Mouse (Mus musculus) frontal cortex, adult (tissue): ENCODE data around the gene Dhx15.
A peak's percentile ranks its signal among the peaks of the same experiment; 100 is the strongest.

Source experiments
- ATAC-seq: cut with Nextera tagmentation; 2 replicates; pipeline ENCODE4 v1.9.2; 2017; ENCODE audit warnings: mild to moderate bottlenecking, moderate library complexity, mixed read lengths; ENCODE audit not compliant: low TSS enrichment

Gene Dhx15

GRCm38 (mm10) chr5:52145684-52146083 lies 44.6 kb downstream of the Dhx15 start:
- no peak for ATAC-seq

GRCm38 (mm10) chr5:52141936-52142335 lies 48.4 kb downstream of the Dhx15 start:
- ATAC-seq = no peak

GRCm38 (mm10) chr5:52138819-52139218 lies 51.5 kb downstream of the Dhx15 start:
- no peak for ATAC-seq

DNA sequence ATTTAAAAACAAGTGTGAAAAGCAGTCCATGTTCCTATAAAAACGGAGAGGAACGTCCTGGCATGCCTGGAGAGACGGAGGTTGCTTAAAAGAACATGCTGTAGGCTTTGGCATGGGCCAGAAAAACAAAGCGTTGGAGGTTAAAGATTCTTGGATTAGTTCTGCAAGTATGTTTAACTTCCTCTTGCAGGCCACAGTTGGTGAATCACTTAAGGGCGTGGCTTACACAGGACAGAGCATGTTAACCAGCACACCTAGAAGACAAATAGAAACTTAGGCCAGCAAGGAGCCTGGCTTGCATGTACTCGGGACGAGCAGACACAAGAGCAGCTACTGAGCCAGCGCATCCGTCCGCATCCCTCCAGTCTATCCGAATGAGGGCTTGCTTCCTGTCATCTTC lies 52.2 kb downstream of the Dhx15 start:
- peak; percentile 25; the same call in 1 of the 2 replicates for ATAC-seq

- ATAC-seq = peak; percentile 45; the same call in 1 of the 2 replicates
Observed at GRCm38 (mm10) chr5:52135460-52136141, 54.7 kb downstream of the Dhx15 start.

DNA sequence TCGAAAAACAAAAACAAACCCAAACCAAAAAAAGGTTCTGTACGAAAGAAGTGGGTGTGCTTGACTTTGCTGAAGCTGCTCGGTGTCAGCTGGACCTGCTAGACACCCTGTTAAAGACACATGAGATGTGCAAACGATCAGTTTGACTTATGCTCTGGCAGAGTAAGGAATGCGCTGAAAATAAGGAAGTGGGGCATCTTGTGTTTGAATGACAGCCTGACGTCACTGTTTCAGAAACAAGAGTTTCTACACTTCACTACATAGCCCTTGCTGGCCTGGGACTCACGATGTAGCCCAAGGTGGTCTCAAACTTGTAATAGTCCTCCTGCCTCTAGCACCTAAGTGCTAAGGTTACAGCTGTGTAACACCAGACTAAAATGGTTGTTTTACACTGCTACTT lies 57.5 kb downstream of the Dhx15 start:
- no peak for ATAC-seq

DNA sequence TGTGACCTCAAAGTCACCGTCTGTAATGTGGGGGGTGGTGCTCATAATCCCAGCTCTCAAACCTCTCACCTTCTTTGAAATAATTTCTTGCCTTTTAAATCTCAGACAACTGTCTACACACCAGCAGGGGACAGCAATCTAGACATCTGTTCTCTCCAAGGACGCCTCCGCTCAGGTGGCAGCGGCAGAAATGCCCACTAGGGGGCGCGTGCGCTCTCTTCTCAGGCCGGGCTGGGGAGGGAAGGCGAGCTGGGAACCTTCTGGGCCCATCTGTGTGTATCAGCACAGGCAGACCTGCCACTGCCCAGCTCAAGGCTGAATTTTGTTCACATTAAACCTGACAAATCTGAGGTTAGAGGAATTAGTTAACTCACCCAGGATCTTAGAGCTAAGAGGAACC lies 58.2 kb downstream of the Dhx15 start:
- peak; percentile 55 for ATAC-seq

DNA sequence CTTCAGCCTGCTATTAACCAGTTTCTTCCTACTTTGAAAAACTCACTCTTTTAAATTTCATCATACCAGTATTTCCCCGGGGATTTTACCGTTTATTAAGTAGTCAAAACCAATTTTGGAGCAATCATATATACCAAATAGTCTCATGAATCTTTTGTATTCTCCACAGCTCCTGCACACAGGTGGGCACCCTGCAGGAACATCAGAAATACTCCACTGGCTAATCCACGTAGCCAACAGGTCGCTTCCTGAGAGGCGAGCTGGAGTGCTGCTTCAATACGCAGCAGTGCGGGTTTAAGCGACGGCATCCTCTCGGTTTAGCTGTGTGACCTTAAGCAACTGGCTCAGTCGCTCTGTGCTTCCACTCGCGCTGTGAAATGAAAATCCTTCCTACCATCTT lies 58.9 kb downstream of the Dhx15 start:
- no peak for ATAC-seq

DNA sequence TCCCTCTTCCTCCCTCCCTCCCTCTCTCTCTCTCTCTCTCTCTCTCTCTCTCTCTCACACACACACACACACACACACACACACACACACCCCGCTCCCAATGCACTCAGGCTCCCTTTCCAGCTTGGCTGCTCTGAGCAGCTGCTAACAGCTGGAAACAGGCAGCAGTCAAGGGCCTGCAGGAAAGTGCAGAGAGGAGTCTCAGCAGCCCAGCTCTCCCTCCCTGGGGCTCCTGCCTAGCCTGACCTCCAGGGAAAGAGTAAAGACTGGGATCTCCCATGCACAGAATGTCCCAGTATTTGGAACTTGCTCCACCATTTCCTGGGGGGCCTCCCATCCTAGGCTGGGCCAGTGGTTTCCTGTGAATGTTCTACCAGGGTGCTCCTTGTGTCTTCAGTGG lies 59.8 kb downstream of the Dhx15 start:
- no peak for ATAC-seq

DNA sequence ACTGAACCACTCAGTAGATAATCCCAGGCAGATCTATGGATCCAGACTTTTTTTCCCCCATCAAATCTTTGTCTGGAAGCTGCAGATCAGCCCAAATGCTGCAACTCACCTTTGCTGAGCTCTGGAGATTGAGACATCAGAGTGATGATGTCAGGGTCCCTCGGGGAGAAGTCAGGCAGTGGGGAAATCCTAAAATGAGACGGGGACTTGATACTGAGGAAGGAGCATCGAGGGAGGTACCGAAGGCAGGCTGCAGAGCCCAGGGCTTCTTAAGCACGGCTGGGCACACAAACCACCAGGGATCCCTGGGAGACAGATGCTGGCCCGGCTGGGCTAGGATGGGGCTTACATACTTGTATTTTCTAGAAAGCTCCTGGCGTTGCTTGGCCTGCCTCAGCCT lies 64.1 kb downstream of the Dhx15 start:
- ATAC-seq = no peak

- ATAC-seq = no peak
Observed at GRCm38 (mm10) chr5:52125854-52126253, 64.5 kb downstream of the Dhx15 start.

- no peak for ATAC-seq
Observed at GRCm38 (mm10) chr5:52122146-52122545, 68.2 kb downstream of the Dhx15 start.

DNA sequence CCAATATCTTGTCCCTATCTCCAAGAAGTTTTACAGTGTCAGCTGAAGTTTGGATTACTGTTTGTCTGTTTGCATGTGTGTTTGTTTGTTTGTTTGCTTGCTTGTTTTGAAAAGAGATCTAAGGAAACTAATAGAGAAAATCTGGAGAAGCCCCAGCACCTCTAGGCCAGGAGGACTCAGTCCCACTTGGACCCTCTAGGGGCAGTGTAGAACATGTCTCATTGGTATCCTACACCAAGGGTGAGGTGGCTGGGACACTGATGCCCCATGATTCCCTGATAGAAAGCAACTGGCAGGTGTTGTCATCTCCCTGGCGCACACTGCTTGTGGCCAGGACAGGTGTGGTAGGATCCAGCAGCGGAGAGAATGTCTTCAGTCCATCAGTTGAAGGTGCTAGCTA lies 70.5 kb downstream of the Dhx15 start:
- ATAC-seq = no peak

DNA sequence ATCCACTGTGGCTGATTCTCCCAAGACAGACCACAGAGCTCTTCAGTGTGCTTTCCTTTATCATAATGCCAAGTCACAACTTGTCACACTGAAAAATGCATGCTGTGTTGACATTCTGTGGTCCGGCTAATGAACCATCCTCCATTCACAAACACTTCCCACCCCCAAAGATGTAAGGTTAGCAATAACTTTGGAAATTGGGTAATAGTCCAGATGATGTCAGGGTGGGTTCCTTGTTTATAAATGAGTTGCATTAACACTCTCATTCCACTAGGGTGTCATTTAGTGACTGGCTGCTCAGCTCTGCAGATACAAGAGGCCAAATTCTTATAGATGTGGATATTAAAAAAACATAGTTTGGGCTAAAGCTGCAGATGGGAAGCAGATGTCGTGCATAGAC lies 71.1 kb downstream of the Dhx15 start:
- ATAC-seq = no peak

DNA sequence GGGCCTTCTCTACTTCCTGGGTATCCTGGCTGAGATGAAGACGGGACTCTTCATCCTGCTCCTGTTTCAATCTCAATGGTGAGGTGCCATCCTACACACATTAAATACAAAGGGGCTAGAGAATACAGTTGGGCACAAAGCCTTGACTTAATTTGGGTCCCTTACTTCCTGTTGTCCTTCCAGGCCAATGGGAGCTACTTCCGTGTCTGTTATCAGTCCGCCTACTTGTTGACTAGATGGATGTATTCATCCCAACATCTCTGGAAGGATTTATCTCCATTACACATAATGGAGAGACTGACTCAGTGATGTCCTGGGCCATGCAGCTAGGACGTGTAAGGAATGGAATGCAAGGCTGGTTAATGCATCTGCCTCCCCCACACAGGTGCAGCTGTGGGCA lies 72.5 kb downstream of the Dhx15 start:
- no peak for ATAC-seq

DNA sequence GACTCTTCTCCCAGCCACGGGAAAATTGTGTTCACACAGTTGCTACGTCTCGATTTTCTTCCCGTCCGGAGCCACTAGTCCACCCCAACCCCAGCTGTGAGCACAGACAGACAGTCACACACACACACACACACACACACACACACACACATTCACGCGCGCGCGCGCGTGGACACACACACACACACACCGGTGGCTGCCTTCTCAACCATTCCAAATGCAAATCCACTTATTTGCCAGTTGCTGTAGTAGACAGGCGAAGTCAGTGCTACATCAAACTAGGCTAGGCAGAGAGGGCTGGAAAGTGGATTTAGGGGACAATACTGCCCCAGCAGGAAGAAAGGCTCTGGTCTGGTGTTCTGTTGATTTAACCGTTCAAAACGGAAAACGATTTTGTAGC lies 73.9 kb downstream of the Dhx15 start:
- peak; percentile 21 for ATAC-seq

DNA sequence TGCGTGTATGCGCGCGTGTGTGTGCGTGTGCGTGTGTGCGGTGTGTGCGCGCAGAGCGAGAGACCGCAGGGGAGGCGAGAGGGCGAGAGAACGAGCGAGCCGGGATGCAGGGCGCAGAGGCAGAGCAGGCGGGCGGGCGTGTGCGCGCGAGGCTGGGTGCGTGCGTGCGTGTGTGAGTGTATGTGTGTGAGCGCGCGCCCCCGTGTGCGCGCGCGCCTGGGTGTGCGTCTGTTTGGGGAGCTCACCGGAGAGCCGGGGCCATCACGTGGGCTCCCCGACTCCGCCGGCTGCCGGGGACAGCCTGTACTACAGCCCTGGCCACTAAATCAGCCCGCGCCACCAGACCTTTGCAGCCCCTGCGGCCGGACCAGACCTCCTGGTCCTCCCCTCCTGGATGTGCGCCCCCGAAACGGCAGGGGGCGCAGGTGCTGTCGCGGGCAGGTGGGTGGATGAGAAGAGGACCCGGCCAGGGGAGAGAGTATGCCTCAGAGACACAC lies 74.4 kb downstream of the Dhx15 start:
- peak; percentile 81 for ATAC-seq

GRCm38 (mm10) chr5:52114751-52115451 lies 75.4 kb downstream of the Dhx15 start:
- no peak for ATAC-seq

DNA sequence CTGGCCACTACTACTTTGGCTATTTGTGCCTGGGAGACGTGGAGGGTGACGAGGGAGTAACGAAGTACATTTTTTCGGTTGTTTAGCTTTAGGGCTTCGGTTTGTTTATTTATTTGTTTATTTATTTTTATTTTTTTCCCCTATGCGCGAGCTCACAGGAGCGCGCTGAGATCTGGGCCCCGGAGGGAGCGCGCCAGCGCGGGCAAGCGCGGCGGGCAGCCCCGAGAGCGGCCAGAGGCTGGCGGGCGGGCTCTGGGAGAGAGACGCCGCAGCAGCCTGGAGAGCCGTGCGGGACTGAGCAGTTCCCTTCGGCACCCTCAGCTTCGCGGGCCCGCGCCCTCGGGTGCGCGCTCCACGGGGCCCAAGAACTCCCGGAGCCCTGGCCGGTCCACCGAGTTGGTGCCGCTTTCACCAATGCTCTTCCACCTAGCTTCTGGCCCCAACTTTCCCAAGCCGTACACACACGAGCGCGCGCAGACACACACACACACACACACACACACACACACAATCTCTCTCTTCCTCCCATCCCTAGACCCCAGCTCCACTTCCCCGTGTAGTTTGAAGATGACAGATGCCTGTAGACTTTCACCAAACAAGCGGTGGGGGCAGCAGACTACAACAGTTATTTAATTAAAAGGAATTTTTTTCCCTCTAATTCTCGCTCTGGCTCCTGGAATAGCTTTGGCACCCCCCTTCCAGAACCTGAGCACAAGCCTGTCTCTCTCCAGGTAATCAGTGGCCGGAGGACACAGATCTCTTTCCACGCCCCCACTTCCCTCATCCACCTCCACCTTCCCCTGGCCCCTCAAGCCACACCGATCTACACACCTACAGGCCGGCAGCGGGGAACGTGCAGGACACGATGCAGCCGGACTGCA lies 76.2 kb downstream of the Dhx15 start:
- peak; percentile 17 for ATAC-seq

DNA sequence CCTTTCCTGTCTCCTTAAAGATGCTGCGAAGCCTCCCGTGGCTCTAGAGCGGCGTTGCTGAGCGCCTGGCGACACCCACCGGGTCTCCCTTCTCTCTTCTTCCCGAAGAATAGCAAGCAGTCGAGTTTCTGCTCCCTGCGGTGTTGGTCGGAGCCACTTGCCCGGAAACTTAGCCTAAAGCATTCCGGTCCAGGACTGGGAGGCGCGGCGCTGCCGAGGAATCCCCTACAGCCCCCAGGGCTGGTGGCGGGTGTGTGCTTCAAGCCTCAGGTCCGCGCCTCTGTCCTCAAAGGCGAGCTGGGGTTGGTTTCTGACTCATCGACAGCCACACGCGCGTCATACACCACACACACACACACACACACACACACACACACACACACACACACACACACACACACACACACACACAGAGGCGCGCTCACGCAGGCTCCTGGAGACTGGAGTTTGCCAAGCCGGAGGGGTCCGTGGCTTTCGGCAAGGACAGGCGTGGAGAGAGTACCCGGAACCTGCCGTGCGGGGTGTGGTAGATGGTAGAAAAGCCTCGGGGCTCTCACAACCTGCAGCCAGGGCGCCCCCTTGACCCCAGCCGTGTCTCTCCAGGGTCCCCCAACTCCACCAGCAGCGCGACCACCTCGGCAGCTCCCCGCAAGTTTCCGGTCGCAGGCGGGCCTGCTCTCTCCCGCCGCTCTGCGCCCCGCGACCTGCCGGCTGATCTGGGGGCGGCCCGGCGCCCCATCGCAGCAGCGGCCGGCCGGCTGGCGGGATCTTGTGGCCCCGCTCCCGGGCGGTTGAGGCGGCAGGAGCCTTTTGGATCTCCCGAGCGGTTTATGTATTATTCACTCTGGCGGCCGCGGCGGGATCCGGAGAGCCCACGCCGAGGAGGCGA lies 77.1 kb downstream of the Dhx15 start:
- no peak for ATAC-seq

DNA sequence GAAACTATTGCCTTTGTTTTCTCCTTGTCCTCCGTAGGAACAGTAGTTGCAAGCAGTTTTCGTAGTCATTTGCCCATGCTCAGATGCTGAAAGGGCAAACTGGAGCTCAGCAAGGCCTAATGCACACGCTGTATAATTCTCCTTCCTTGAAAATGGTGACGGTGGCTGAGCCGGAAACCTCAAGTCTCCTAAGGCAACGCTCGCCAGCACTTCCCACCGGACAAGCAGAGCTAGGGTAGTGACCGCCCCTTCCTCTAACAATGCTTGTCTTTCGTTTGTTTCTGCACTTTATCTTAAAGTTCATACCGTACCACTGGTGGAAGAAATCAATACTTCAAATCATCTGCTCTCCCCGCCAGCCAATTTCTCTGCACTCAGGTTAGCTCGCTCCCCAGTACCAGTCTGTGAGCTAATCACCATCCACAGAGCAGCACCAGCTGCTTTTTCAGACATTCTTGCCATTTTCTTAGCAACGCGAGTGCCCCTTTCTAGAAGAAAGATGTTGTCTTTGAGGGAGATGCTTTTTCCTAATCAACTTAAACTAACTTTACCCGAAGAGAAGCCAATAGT lies 78.0 kb downstream of the Dhx15 start:
- no peak for ATAC-seq
